Comparison of ENCODE assay signal across 8 mouse cellular contexts in genomic region chr11:77215483-77215882, GRCm38 (mm10). TPM values are rescaled to one million over a fixed set of nuclear protein-coding genes. Genes with fewer than 3 reads are reported as not detected.
DNase-seq lines count a peak whose midpoint lies in the region; ATAC-seq and TF ChIP-seq lines count a peak whose summit lies in the region.

No protein-coding gene starts in this region.

- peak overlapping the region; percentile 98 for H3K27ac ChIP-seq in testis, adult 2 months (ENCODE audit: control insufficient read depth, insufficient read depth, low read depth, low read length)
- H3K27ac ChIP-seq in intestine, postnatal 0 days (ENCODE audit: low read depth, low read length), result peak overlapping the region; percentile 77
- H3K27ac ChIP-seq in neural tube, embryonic 14.5 days (ENCODE audit: low read depth, low read length), result peak overlapping the region; percentile 99

- no peaks in the 10 kb centered on the region for H3K27me3 ChIP-seq in testis, adult 2 months (ENCODE audit: control insufficient read depth, insufficient read depth, low read length)
- H3K27me3 ChIP-seq in intestine, postnatal 0 days (replicated peaks; ENCODE audit: control insufficient read depth, insufficient read depth, low read length), result no peaks in the 10 kb centered on the region
- no peaks in the 10 kb centered on the region for H3K27me3 ChIP-seq in neural tube, embryonic 14.5 days (ENCODE audit: control insufficient read depth, insufficient read depth, low read length)

- no peaks in the 10 kb centered on the region; the same call in 1 of the 2 replicates for H3K36me3 ChIP-seq in testis, adult 2 months (ENCODE audit: control insufficient read depth, insufficient read depth, low read length)
- H3K36me3 ChIP-seq in intestine, postnatal 0 days (ENCODE audit: control insufficient read depth, insufficient read depth), result no peaks in the 10 kb centered on the region
- no peaks in the 10 kb centered on the region for H3K36me3 ChIP-seq in neural tube, embryonic 14.5 days (ENCODE audit: control insufficient read depth, insufficient read depth, low read length)

- WGBS in intestine, postnatal 0 days, result under 1% methylated on average over 11 of the region's 11 CpGs
- 2% methylated on average over 11 of the region's 11 CpGs for WGBS in neural tube, embryonic 14.5 days

- TF ChIP-seq CTCF in testis, adult 2 months (IDR thresholded peaks at IDR 0.05; ENCODE audit: control insufficient read depth, insufficient read depth, insufficient replicate concordance, low read depth, low read length), result no peak
- 0 out of 2 replicates have a peak, but pooled peaks have one; percentile 3 for TF ChIP-seq CTCF in intestine, postnatal 0 days (IDR thresholded peaks at IDR 0.05; ENCODE audit: low read depth)

- peak; percentile 1 for DNase-seq in adrenal gland, postnatal 10 days
- DNase-seq in adrenal gland, postnatal 36 days, result no peak
- DNase-seq in testis, postnatal 14 days (ENCODE audit: low spot score), result no peak
- no peak for DNase-seq in cerebellum, adult 11-12 months
- DNase-seq in thymus, postnatal 14 days, result no peak

- TF ChIP-seq POLR2A in testis, adult 2 months (IDR thresholded peaks at IDR 0.05; ENCODE audit: control insufficient read depth, low read depth, low read length), result no peak

- H3K4me1 ChIP-seq in testis, adult 2 months (ENCODE audit: control insufficient read depth, insufficient read depth, low read length), result peaks cover 6% of the 10 kb centered on the region; the same call in 1 of the 2 replicates
- H3K4me1 ChIP-seq in intestine, postnatal 0 days (replicated peaks; ENCODE audit: control insufficient read depth, insufficient read depth, low read length), result peaks cover 6% of the 10 kb centered on the region; the same call in 1 of the 2 replicates
- H3K4me1 ChIP-seq in neural tube, embryonic 14.5 days (ENCODE audit: control insufficient read depth, insufficient read depth, low read length), result peaks cover 9% of the 10 kb centered on the region

- peak overlapping the region; percentile 84 for H3K4me2 ChIP-seq in intestine, postnatal 0 days (replicated peaks; ENCODE audit: low read depth)
- peak overlapping the region; percentile 85 for H3K4me2 ChIP-seq in neural tube, embryonic 14.5 days (ENCODE audit: low read depth, low read length)

- peak overlapping the region; percentile 67 for H3K9ac ChIP-seq in intestine, postnatal 0 days (ENCODE audit: low read depth, low read length)
- H3K9ac ChIP-seq in neural tube, embryonic 14.5 days (replicated peaks; ENCODE audit: low read depth, low read length), result peak overlapping the region; percentile 96

- ATAC-seq in intestine, postnatal 0 days, result peak; percentile 52
- ATAC-seq in neural tube, embryonic 14.5 days (ENCODE audit: low read depth), result peak; percentile 42

- H3K9me3 ChIP-seq in intestine, postnatal 0 days (ENCODE audit: control insufficient read depth), result no peaks in the 10 kb centered on the region
- no peaks in the 10 kb centered on the region for H3K9me3 ChIP-seq in neural tube, embryonic 14.5 days (ENCODE audit: control insufficient read depth, low read length)

- peak overlapping the region; percentile 97 for H3K4me3 ChIP-seq in testis, adult 2 months (ENCODE audit: control insufficient read depth, low read depth, low read length)
- peak overlapping the region; percentile 93 for H3K4me3 ChIP-seq in intestine, postnatal 0 days (ENCODE audit: low read depth, low read length)
- H3K4me3 ChIP-seq in neural tube, embryonic 14.5 days (ENCODE audit: low read depth, low read length), result peak overlapping the region; percentile 77

RNA-seq across cellular contexts. Expression of gene Ssh2, which starts 0.6 kb away (rescaled TPM):
- total RNA-seq in adrenal gland, postnatal 10 days (2021), result 10 to 100 TPM; 32.6 to 38.0 TPM
- total RNA-seq in adrenal gland, postnatal 36 days (2021), result 10 to 100 TPM; 16.8 to 27.1 TPM
- 35.8 and 43.8 TPM in 2 replicates for polyA plus RNA-seq in testis, adult 2 months (2012; rRNA removed)
- 2.7 and 3.3 TPM in 2 replicates for polyA plus RNA-seq in intestine, postnatal 0 days (2015; fragmentation: Nextera tagmentation; extraction: Ambion mirVana)
- 21.9 and 24.6 TPM in 2 replicates for polyA plus RNA-seq in neural tube, embryonic 14.5 days (2014; fragmentation: Nextera tagmentation; extraction: Ambion mirVana)

RNA-seq across cellular contexts. Expression of gene Efcab5, which starts 26.7 kb away (rescaled TPM):
- under 1 TPM; 0.18 to 0.60 TPM for total RNA-seq in adrenal gland, postnatal 10 days (2021)
- under 1 TPM; 0.36 to 0.66 TPM for total RNA-seq in adrenal gland, postnatal 36 days (2021)
- polyA plus RNA-seq in testis, adult 2 months (2012; rRNA removed), result 172 and 216 TPM in 2 replicates
- polyA plus RNA-seq in intestine, postnatal 0 days (2015; fragmentation: Nextera tagmentation; extraction: Ambion mirVana), result 0.46 and 0.55 TPM in 2 replicates
- polyA plus RNA-seq in neural tube, embryonic 14.5 days (2014; fragmentation: Nextera tagmentation; extraction: Ambion mirVana), result 0.55 and 1.4 TPM in 2 replicates

Comparison
In these comparisons a context has a peak if more than half of its experiments do, and no peak if none do; other contexts are left out.
1. RNA of gene Efcab5, which starts 26.7 kb away (polyA plus RNA-seq): 172 to 216 TPM in testis, adult 2 months; 0.55 to 1.4 TPM in neural tube, embryonic 14.5 days and 0.46 to 0.55 TPM in intestine, postnatal 0 days; every median in the first group is over 10 times any median in the second.
2. Peak in every context shown above with its lines, with median percentiles within 50 percentile points of each other: H3K27ac ChIP-seq and H3K4me3 ChIP-seq.